Mouse (Mus musculus): ENCODE measurements at regions not wholly inside any gene's neighbourhood (a gene's known extent, or its start where the extent isn't known, plus 50 kb on each side); places are given as distances from the start of the nearest gene placed in this dataset.

DNA sequence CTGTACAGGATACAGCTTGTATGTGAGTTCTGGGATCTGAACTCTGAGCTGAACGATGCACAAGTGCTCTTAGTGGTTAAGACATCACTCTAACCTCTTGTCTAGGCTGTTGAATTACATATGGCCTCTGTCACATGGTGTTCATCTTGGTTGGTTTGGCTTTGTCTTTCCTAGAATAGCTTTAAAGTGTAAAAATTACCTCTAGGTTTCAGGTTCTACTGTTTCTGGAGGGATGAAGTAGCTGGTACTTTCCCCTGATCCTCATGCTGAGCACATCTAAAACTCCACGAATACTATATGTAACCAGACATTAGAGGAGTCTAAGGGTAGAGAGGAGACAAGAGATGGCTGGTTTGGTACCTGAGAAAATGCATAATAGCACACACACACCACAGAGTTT lies 271.1 kb upstream of the Hs6st1 start:
- Histone ChIP-seq H3K4me1 (ENCODE audit: control insufficient read depth, insufficient read depth, low read length) (no peaks in the 10 kb centered on the region), H3K4me3 (ENCODE audit: insufficient read depth, low read depth, low read length) (no peak overlapping the region), H3K27ac (ENCODE audit: insufficient read depth, low read depth, low read length) (no peak overlapping the region)
- WGBS = 79% methylated on average over 2 of the region's 2 CpGs
- TF ChIP-seq CTCF (IDR thresholded peaks at IDR 0.05; ENCODE audit: insufficient read depth, low read depth, low read length) = no peak
- no peak for TF ChIP-seq POLR2A (IDR thresholded peaks at IDR 0.05; ENCODE audit: insufficient read depth, low read depth, low read length)

GRCm38 (mm10) chr1:35797526-35797925 lies 270.7 kb upstream of the Hs6st1 start:
- 74% methylated on average over 2 of the region's 2 CpGs for WGBS
- no peak for TF ChIP-seq CTCF (IDR thresholded peaks at IDR 0.05; ENCODE audit: insufficient read depth, low read depth, low read length)
- TF ChIP-seq POLR2A (IDR thresholded peaks at IDR 0.05; ENCODE audit: insufficient read depth, low read depth, low read length) = no peak
- H3K4me3 ChIP-seq (ENCODE audit: insufficient read depth, low read depth, low read length) = no peak overlapping the region
- no peaks in the 10 kb centered on the region for H3K4me1 ChIP-seq (ENCODE audit: control insufficient read depth, insufficient read depth, low read length)
- H3K27ac ChIP-seq (ENCODE audit: insufficient read depth, low read depth, low read length) = no peak overlapping the region

DNA sequence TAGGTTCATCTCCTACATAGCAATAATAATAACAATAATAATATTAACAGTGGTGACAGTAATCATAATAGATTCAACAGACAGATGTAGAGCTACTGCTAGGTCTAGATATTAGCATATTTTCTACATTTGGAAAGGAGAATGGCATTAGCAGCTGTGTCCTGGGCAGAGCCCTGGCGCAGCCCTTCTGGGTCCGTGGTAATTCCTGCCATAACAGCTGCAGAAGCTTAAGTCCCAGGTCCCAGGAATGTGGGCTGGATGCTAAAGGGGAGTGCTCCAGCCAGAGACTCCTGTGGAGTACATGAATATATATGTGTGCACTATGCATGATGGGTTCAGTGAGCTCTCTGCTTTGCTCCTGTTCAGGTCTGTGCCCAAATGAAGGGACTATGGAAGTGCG lies 262.7 kb upstream of the Hs6st1 start:
- Histone ChIP-seq H3K4me1 (ENCODE audit: control insufficient read depth, insufficient read depth, low read length) (peaks cover 10% of the 10 kb centered on the region), H3K27ac (ENCODE audit: insufficient read depth, low read depth, low read length) (no peak overlapping the region), H3K4me3 (ENCODE audit: insufficient read depth, low read depth, low read length) (no peak overlapping the region)
- TF ChIP-seq POLR2A (IDR thresholded peaks at IDR 0.05; ENCODE audit: insufficient read depth, low read depth, low read length) (no peak), CTCF (IDR thresholded peaks at IDR 0.05; ENCODE audit: insufficient read depth, low read depth, low read length) (no peak)
- 83% methylated on average over 3 of the region's 3 CpGs for WGBS

- 13% methylated on average over 2 of the region's 2 CpGs for WGBS
- Histone ChIP-seq H3K27ac (ENCODE audit: insufficient read depth, low read depth, low read length) (no peak overlapping the region), H3K4me3 (ENCODE audit: insufficient read depth, low read depth, low read length) (no peak overlapping the region), H3K4me1 (ENCODE audit: control insufficient read depth, insufficient read depth, low read length) (peaks cover 10% of the 10 kb centered on the region)
- TF ChIP-seq POLR2A (IDR thresholded peaks at IDR 0.05; ENCODE audit: insufficient read depth, low read depth, low read length) (no peak), CTCF (IDR thresholded peaks at IDR 0.05; ENCODE audit: insufficient read depth, low read depth, low read length) (no peak)
Measured at GRCm38 (mm10) chr1:35806329-35806728, 261.9 kb upstream of the Hs6st1 start.

GRCm38 (mm10) chr1:35806731-35807130 lies 261.5 kb upstream of the Hs6st1 start:
- WGBS = 21% methylated on average over 1 of the region's 1 CpGs
- Histone ChIP-seq H3K4me3 (ENCODE audit: insufficient read depth, low read depth, low read length) (no peak overlapping the region), H3K4me1 (ENCODE audit: control insufficient read depth, insufficient read depth, low read length) (peaks cover 10% of the 10 kb centered on the region), H3K27ac (ENCODE audit: insufficient read depth, low read depth, low read length) (no peak overlapping the region)
- TF ChIP-seq POLR2A (IDR thresholded peaks at IDR 0.05; ENCODE audit: insufficient read depth, low read depth, low read length) (no peak), CTCF (IDR thresholded peaks at IDR 0.05; ENCODE audit: insufficient read depth, low read depth, low read length) (no peak)

- no peak overlapping the region for H3K4me3 ChIP-seq (ENCODE audit: insufficient read depth, low read depth, low read length)
- WGBS = 87% methylated on average over 4 of the region's 4 CpGs
- TF ChIP-seq POLR2A (IDR thresholded peaks at IDR 0.05; ENCODE audit: insufficient read depth, low read depth, low read length) (no peak), CTCF (IDR thresholded peaks at IDR 0.05; ENCODE audit: insufficient read depth, low read depth, low read length) (no peak)
- peaks cover 10% of the 10 kb centered on the region for H3K4me1 ChIP-seq (ENCODE audit: control insufficient read depth, insufficient read depth, low read length)
- no peak overlapping the region for H3K27ac ChIP-seq (ENCODE audit: insufficient read depth, low read depth, low read length)
Measured at GRCm38 (mm10) chr1:35808894-35809293, 259.3 kb upstream of the Hs6st1 start.

- Histone ChIP-seq H3K4me1 (ENCODE audit: control insufficient read depth, insufficient read depth, low read length) (peaks cover 10% of the 10 kb centered on the region), H3K4me3 (ENCODE audit: insufficient read depth, low read depth, low read length) (no peak overlapping the region), H3K27ac (ENCODE audit: insufficient read depth, low read depth, low read length) (no peak overlapping the region)
- WGBS = 52% methylated on average over 1 of the region's 1 CpGs
- TF ChIP-seq POLR2A (IDR thresholded peaks at IDR 0.05; ENCODE audit: insufficient read depth, low read depth, low read length) (no peak), CTCF (IDR thresholded peaks at IDR 0.05; ENCODE audit: insufficient read depth, low read depth, low read length) (no peak)
Measured at GRCm38 (mm10) chr1:35809341-35809740, 258.9 kb upstream of the Hs6st1 start.

DNA sequence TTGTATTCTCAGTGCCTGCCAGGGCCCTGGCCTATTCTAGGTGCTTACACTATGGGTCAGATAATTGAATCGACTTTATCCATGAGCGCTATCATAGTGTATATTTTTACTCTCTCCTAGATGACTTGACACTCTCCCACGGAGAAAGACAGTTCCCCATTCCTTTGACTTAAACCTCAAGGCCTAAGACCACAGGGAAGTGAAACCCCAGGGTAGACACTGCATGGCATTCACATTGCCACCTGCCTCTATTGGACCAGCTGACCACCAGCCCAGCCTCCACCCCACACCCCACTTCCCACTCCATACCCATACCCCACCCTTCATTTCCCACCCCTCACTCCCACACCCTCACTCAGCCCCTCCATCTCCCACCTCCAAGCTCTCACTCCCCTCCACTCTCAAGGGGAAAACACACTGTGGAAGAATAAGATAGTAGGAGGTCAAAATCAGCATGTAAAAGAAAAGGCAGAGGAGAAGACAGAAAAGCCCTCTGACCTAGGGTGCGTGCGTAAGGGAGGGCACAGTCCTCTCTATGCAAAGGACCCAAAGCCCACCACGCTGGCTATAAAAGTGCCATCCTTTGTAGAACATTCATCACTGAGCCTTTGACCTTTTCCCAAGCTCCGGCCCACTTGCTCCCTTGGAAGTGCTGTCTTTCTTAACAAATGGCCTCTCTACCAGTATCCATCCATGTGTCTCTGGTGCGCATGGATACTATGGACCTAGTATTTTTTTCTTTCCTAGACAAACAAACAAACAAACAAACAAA lies 257.4 kb upstream of the Hs6st1 start:
- 94% methylated on average over 8 of the region's 8 CpGs for WGBS
- H3K27ac ChIP-seq (ENCODE audit: insufficient read depth, low read depth, low read length) = no peak overlapping the region
- H3K4me3 ChIP-seq (ENCODE audit: insufficient read depth, low read depth, low read length) = no peak overlapping the region
- H3K4me1 ChIP-seq (ENCODE audit: control insufficient read depth, insufficient read depth, low read length) = peaks cover 7% of the 10 kb centered on the region
- TF ChIP-seq POLR2A (IDR thresholded peaks at IDR 0.05; ENCODE audit: insufficient read depth, low read depth, low read length) (no peak), CTCF (IDR thresholded peaks at IDR 0.05; ENCODE audit: insufficient read depth, low read depth, low read length) (no peak)

GRCm38 (mm10) chr1:35811380-35811779 lies 256.8 kb upstream of the Hs6st1 start:
- Histone ChIP-seq H3K4me1 (ENCODE audit: control insufficient read depth, insufficient read depth, low read length) (peaks cover 5% of the 10 kb centered on the region; the same call in 1 of the 2 replicates), H3K4me3 (ENCODE audit: insufficient read depth, low read depth, low read length) (no peak overlapping the region), H3K27ac (ENCODE audit: insufficient read depth, low read depth, low read length) (no peak overlapping the region)
- 54% methylated on average over 6 of the region's 6 CpGs for WGBS
- no peak for TF ChIP-seq CTCF (IDR thresholded peaks at IDR 0.05; ENCODE audit: insufficient read depth, low read depth, low read length)
- TF ChIP-seq POLR2A (IDR thresholded peaks at IDR 0.05; ENCODE audit: insufficient read depth, low read depth, low read length) = no peak

All from olfactory bulb, adult 2 months (tissue).